Mouse (Mus musculus): Measurements from ENCODE around the gene Rnf135.

- TF ChIP-seq CTCF (conservative IDR thresholded peaks at IDR 0.05; ENCODE audit: insufficient read depth, insufficient read length, low read depth, low read length): no peak
- no peak for TF ChIP-seq POLR2A (IDR thresholded peaks at IDR 0.05; ENCODE audit: low read depth, low read length)
Measured at GRCm38 (mm10) chr11:80184531-80185071, 950 bp downstream of the Rnf135 start.
